Mouse (Mus musculus): ENCODE data around the gene Olfr433. TPM values are rescaled to one million over a fixed set of nuclear protein-coding genes. Genes with fewer than 3 reads are reported as not detected.
A peak's percentile ranks its signal among the peaks of the same experiment; 100 is the strongest.
"Not testable (repeated sequence)": the region's sequence is repeated elsewhere in the genome, so short reads cannot be mapped to it uniquely, and the experiment has no call there.

Gene Olfr433
- polyA plus RNA-seq (2014; fragmentation: Nextera tagmentation; extraction: Ambion mirVana): 0.07 TPM in 1 of 2 replicates, not detected in the other

DNA sequence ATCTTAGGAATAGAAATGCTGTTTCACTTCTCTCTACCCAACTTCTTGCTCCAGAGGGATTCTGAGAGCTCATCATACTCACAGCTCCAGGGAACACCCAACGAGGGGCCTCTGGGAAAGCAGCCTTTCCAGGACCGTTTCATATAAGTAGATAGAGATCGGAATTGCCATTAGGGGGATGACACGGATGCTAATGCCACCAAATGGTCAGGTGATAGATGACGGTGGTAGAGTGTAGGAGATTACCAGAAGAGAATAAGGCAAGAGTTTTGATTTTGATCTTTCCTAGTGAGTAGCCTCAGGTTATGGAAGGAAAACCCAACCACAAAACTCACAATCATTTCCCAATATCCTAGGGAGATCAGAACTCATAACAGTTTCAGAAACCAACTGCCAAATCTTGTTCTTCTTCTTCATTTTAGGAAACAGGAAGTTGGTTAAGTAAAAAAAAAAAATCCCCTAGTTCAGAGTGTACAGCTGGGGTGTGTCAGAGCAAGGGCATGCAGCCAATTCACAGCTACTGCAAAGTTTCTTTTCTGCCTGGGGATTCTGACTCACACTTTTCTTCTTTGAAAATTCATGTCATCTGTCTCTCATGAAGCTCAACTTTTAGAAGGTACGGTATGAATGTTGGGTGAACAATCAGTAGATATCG is at the start of gene Olfr433:
Gene Olfr433 (plus strand): TSS at position 183 of the 655 bp plus-strand sequence.
- Histone ChIP-seq H3K9me3 (ENCODE audit: low read depth, low read length) (no peaks in the 10 kb centered on the region), H3K4me2 (no peak within 1 kb of the TSS), H3K27ac (ENCODE audit: low read depth) (no peak within 1 kb of the TSS), H3K9ac (no peak within 1 kb of the TSS), H3K4me3 (ENCODE audit: low read depth, low read length) (no peak within 1 kb of the TSS), H3K4me1 (ENCODE audit: insufficient read depth) (no peaks in the 10 kb centered on the region), H3K27me3 (ENCODE audit: insufficient read depth, low read length) (no peaks in the 10 kb centered on the region), H3K36me3 (ENCODE audit: insufficient read depth) (no peaks in the 10 kb centered on the region)
- WGBS: 56% methylated on average over 7 of the region's 7 CpGs
- DNase-seq (peak; percentile 92), ATAC-seq (ENCODE audit: insufficient read depth) (peak; percentile 74; the same call in 1 of the 2 replicates)
- TF ChIP-seq CTCF (IDR thresholded peaks at IDR 0.05; ENCODE audit: low read depth): no peak

- DNase-seq (no peak), ATAC-seq (ENCODE audit: insufficient read depth) (no peak)
- no peaks in the 10 kb centered on the region for H3K27me3 ChIP-seq (ENCODE audit: insufficient read depth, low read length)
- no peaks in the 10 kb centered on the region for H3K4me1 ChIP-seq (ENCODE audit: insufficient read depth)
- no peak overlapping the region for H3K27ac ChIP-seq (ENCODE audit: low read depth)
- no peak overlapping the region for H3K4me3 ChIP-seq (ENCODE audit: low read depth, low read length)
- TF ChIP-seq CTCF (IDR thresholded peaks at IDR 0.05; ENCODE audit: low read depth): no peak
- no peaks in the 10 kb centered on the region for H3K36me3 ChIP-seq (ENCODE audit: insufficient read depth)
- H3K4me2 ChIP-seq: no peak overlapping the region
- no peak overlapping the region for H3K9ac ChIP-seq
- WGBS: 74% methylated on average over 4 of the region's 4 CpGs
- no peaks in the 10 kb centered on the region for H3K9me3 ChIP-seq (ENCODE audit: low read depth, low read length)
These were observed 45.5 kb upstream of the Olfr433 start for GRCm38 (mm10) chr1:173995003-173995402.

GRCm38 (mm10) chr1:174004352-174005109 is 36.0 kb upstream of the Olfr433 start:
- not testable (repeated sequence) for H3K4me3 ChIP-seq (ENCODE audit: low read depth, low read length); DNase-seq; H3K4me1 ChIP-seq (ENCODE audit: insufficient read depth); H3K27ac ChIP-seq (ENCODE audit: low read depth); H3K9me3 ChIP-seq (ENCODE audit: low read depth, low read length); H3K36me3 ChIP-seq (ENCODE audit: insufficient read depth); ATAC-seq (ENCODE audit: insufficient read depth); H3K27me3 ChIP-seq (ENCODE audit: insufficient read depth, low read length); H3K4me2 ChIP-seq; H3K9ac ChIP-seq
- WGBS: 44% methylated on average over 1 of the region's 3 CpGs

- not testable (repeated sequence) for H3K36me3 ChIP-seq (ENCODE audit: insufficient read depth); H3K4me2 ChIP-seq; H3K4me1 ChIP-seq (ENCODE audit: insufficient read depth); H3K27ac ChIP-seq (ENCODE audit: low read depth); H3K9me3 ChIP-seq (ENCODE audit: low read depth, low read length); H3K27me3 ChIP-seq (ENCODE audit: insufficient read depth, low read length); DNase-seq; H3K9ac ChIP-seq; ATAC-seq (ENCODE audit: insufficient read depth); H3K4me3 ChIP-seq (ENCODE audit: low read depth, low read length)
These were observed 33.5 kb upstream of the Olfr433 start for GRCm38 (mm10) chr1:174007050-174007449.

DNA sequence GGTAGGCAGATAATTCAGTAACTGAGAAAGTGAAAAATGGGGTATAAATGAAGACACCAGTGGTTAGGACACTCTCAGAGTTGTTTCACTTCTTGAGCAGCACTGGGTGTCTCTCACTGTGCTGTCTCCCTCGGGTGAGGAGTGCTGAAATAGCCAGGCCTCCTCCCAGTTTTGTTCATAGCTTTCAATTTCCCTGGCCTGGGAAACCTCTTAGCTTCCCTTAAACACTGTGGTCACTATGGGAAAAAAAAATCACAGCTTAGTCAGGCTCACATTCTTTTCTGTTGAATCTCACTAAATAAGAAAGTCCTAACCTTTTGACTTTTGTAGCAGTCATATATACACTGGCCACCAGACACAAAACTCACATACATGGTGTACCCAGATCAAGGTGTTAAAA is 8.8 kb upstream of the Olfr433 start, which contains the start of gene Ifi205:
Gene Ifi205 (minus strand): TSS at position 113 of the 400 bp plus-strand sequence.
- 35% methylated on average over 1 of the region's 1 CpGs for WGBS
- no peak within 1 kb of the TSS for H3K27ac ChIP-seq (ENCODE audit: low read depth)
- DNase-seq: no peak

DNA sequence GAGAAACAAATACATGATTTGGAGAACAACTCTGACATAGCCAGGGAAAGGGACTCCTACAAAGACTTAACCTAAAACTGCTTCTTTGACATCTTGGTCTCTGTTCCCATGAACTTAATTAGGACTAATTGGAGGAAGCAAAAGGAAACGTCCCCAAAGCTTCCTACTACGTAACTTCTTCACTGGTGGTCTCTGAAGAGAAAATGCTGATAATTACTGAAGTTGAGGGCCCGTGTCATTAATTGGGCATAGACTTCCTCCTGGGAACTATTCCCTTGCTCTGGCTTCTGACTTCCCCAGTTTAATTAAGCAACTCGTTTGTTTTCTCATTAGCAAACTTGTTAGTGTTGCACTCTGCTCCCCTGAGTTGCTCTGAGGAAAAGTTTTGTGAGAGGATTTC is 4.7 kb upstream of the Olfr433 start:
- H3K4me2 ChIP-seq: no peak overlapping the region
- no peak overlapping the region for H3K9ac ChIP-seq
- ATAC-seq (ENCODE audit: insufficient read depth) (no peak), DNase-seq (no peak)
- no peak for TF ChIP-seq CTCF (IDR thresholded peaks at IDR 0.05; ENCODE audit: low read depth)
- WGBS: 63% methylated on average over 4 of the region's 4 CpGs
- H3K27me3 ChIP-seq (ENCODE audit: insufficient read depth, low read length): no peaks in the 10 kb centered on the region
- no peak overlapping the region for H3K4me3 ChIP-seq (ENCODE audit: low read depth, low read length)
- no peak overlapping the region for H3K27ac ChIP-seq (ENCODE audit: low read depth)
- H3K36me3 ChIP-seq (ENCODE audit: insufficient read depth): no peaks in the 10 kb centered on the region
- H3K4me1 ChIP-seq (ENCODE audit: insufficient read depth): no peaks in the 10 kb centered on the region
- H3K9me3 ChIP-seq (ENCODE audit: low read depth, low read length): no peaks in the 10 kb centered on the region

More for the DNA sequence above, 8.8 kb upstream of the Olfr433 start, which contains the start of gene Ifi205:
- no peaks in the 10 kb centered on the region for H3K4me1 ChIP-seq (ENCODE audit: insufficient read depth)
- no peaks in the 10 kb centered on the region for H3K9me3 ChIP-seq (ENCODE audit: low read depth, low read length)
- H3K27me3 ChIP-seq (ENCODE audit: insufficient read depth, low read length): no peaks in the 10 kb centered on the region
- no peak for ATAC-seq (ENCODE audit: insufficient read depth)
- no peak within 1 kb of the TSS for H3K4me2 ChIP-seq
- H3K36me3 ChIP-seq (ENCODE audit: insufficient read depth): no peaks in the 10 kb centered on the region
- H3K4me3 ChIP-seq (ENCODE audit: low read depth, low read length): no peak within 1 kb of the TSS
- no peak within 1 kb of the TSS for H3K9ac ChIP-seq
- no peak for TF ChIP-seq CTCF (IDR thresholded peaks at IDR 0.05; ENCODE audit: low read depth)

GRCm38 (mm10) chr1:174038480-174038879 is 2.0 kb upstream of the Olfr433 start:
- no peak overlapping the region for H3K4me3 ChIP-seq (ENCODE audit: low read depth, low read length)
- no peak overlapping the region for H3K27ac ChIP-seq (ENCODE audit: low read depth)
- H3K36me3 ChIP-seq (ENCODE audit: insufficient read depth): no peaks in the 10 kb centered on the region
- H3K9me3 ChIP-seq (ENCODE audit: low read depth, low read length): no peaks in the 10 kb centered on the region
- ATAC-seq (ENCODE audit: insufficient read depth) (0 out of 2 replicates have a peak, but pooled peaks have one; percentile 47), DNase-seq (peak; percentile 50)
- no peak overlapping the region for H3K4me2 ChIP-seq
- no peak for TF ChIP-seq CTCF (IDR thresholded peaks at IDR 0.05; ENCODE audit: low read depth)
- WGBS: 54% methylated on average over 3 of the region's 3 CpGs
- no peaks in the 10 kb centered on the region for H3K4me1 ChIP-seq (ENCODE audit: insufficient read depth)
- H3K27me3 ChIP-seq (ENCODE audit: insufficient read depth, low read length): no peaks in the 10 kb centered on the region
- no peak overlapping the region for H3K9ac ChIP-seq

- not testable (repeated sequence) for H3K27ac ChIP-seq (ENCODE audit: low read depth); H3K4me1 ChIP-seq (ENCODE audit: insufficient read depth); H3K27me3 ChIP-seq (ENCODE audit: insufficient read depth, low read length); H3K9ac ChIP-seq; DNase-seq; ATAC-seq (ENCODE audit: insufficient read depth); H3K4me2 ChIP-seq; H3K4me3 ChIP-seq (ENCODE audit: low read depth, low read length); H3K9me3 ChIP-seq (ENCODE audit: low read depth, low read length); H3K36me3 ChIP-seq (ENCODE audit: insufficient read depth)
- 86% methylated on average over 12 of the region's 12 CpGs for WGBS
These were observed 1.8 kb downstream of the Olfr433 start for GRCm38 (mm10) chr1:174042091-174042884.
